Mouse (Mus musculus) hindlimb bud, embryonic 11.5 days (tissue): ENCODE measurements around the gene Slc9a4.
"Not testable (repeated sequence)": the region's sequence is repeated elsewhere in the genome, so short reads cannot be mapped to it uniquely, and the experiment has no call there.

ENCODE experiments used
- DNase-seq: peaks from one replicate; pipeline ENCODE4 v3.0.0-alpha.2; 2012; ENCODE audit warnings: low read depth, low spot score; ENCODE audit errors: extremely low spot score

The Slc9a4 gene

GRCm38 (mm10) chr1:40648234-40648633 lies 68.4 kb downstream of the Slc9a4 start:
- no peak for DNase-seq

- DNase-seq = no peak
Measured at GRCm38 (mm10) chr1:40650803-40651497, 71.1 kb downstream of the Slc9a4 start.

- DNase-seq = no peak
Measured at GRCm38 (mm10) chr1:40657035-40657434, 77.2 kb downstream of the Slc9a4 start.

- DNase-seq = peak; percentile 64
Measured at GRCm38 (mm10) chr1:40657978-40658496, 78.2 kb downstream of the Slc9a4 start.

GRCm38 (mm10) chr1:40659017-40659416 lies 79.1 kb downstream of the Slc9a4 start:
- DNase-seq = no peak

GRCm38 (mm10) chr1:40659496-40659895 lies 79.6 kb downstream of the Slc9a4 start:
- no peak for DNase-seq

- DNase-seq = no peak
Measured at GRCm38 (mm10) chr1:40660838-40661237, 81.0 kb downstream of the Slc9a4 start.

- no peak for DNase-seq
Measured at GRCm38 (mm10) chr1:40665401-40666370, 85.8 kb downstream of the Slc9a4 start.

- DNase-seq = not testable (repeated sequence)
Measured at GRCm38 (mm10) chr1:40667442-40667841, 87.6 kb downstream of the Slc9a4 start.

- no peak for DNase-seq
Measured at GRCm38 (mm10) chr1:40670025-40670424, 90.1 kb downstream of the Slc9a4 start.

- DNase-seq = no peak
Measured at GRCm38 (mm10) chr1:40671490-40671889, 91.6 kb downstream of the Slc9a4 start.

GRCm38 (mm10) chr1:40677306-40677705 lies 97.4 kb downstream of the Slc9a4 start:
- DNase-seq = no peak
